Mouse (Mus musculus): Measurements from ENCODE around the gene Lsm7. TPM values are rescaled to one million over a fixed set of nuclear protein-coding genes. Genes with fewer than 3 reads are reported as not detected.

Gene Lsm7
- polyA plus RNA-seq, 1 experiment from 2014 or later: 325 TPM

- H3K4me3 ChIP-seq: no peak overlapping the region
- no peak overlapping the region for H3K27ac ChIP-seq
- peaks cover 27% of the 10 kb centered on the region for H3K36me3 ChIP-seq (ENCODE audit: poor library complexity, severe bottlenecking)
- no peaks in the 10 kb centered on the region for H3K9me3 ChIP-seq (replicated peaks)
- H3K27me3 ChIP-seq: peaks cover 8% of the 10 kb centered on the region; the same call in 1 of the 2 replicates
- 83% methylated on average over 3 of the region's 6 CpGs for WGBS
- H3K4me1 ChIP-seq: no peaks in the 10 kb centered on the region
- no peak for ATAC-seq
- no peak overlapping the region for H3K4me2 ChIP-seq
- no peak overlapping the region for H3K9ac ChIP-seq
Observed at GRCm38 (mm10) chr10:80870993-80871392, 16.0 kb upstream of the Lsm7 start.

DNA sequence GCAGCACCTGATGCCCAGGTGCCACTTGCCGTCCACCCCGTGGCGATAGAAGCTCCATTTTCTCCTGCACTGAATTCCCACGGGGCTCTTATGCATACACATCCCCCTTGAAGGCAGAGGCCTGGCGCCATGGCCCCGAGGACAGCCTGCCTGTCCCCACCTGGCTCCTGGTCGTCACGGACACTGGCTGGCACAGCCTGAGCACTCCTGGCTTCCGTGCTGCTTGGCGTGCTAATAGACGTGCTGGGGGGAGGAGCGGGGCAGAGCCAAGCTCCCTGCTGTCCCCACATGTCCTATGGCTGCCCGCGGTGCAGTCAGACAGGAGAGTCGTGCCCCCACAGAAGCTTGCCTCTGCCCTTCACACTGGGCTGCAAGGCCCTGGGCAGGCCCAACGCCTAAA, 9.4 kb upstream of the Lsm7 start:
- no peak overlapping the region for H3K27ac ChIP-seq
- H3K9ac ChIP-seq: no peak overlapping the region
- WGBS: 88% methylated on average over 16 of the region's 16 CpGs
- peaks cover 75% of the 10 kb centered on the region for H3K36me3 ChIP-seq (ENCODE audit: poor library complexity, severe bottlenecking)
- no peaks in the 10 kb centered on the region for H3K27me3 ChIP-seq
- no peak overlapping the region for H3K4me3 ChIP-seq
- no peaks in the 10 kb centered on the region for H3K9me3 ChIP-seq (replicated peaks)
- no peak for ATAC-seq
- H3K4me1 ChIP-seq: no peaks in the 10 kb centered on the region
- H3K4me2 ChIP-seq: no peak overlapping the region

DNA sequence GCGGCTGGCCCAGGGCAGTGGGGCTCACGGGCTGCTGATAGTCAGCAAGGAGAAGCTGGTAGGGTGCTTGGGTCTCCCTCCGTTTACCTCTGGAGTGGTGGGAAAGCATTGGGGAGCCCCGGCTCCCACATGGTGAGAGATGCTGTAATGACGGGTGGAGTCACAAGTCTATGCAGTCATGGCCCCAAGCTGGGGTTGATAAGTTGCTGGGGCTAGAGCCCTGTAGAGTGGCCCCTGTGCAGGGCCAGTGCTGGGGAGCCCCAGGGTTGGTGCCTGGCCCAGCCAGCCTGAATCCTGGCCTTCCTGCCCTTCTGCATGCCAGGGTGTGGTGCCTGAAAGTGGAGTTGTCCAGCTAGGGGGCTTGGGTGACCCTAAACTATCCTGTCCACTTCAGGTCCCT, 7.3 kb upstream of the Lsm7 start:
- 92% methylated on average over 5 of the region's 5 CpGs for WGBS
- Histone ChIP-seq H3K4me3 (no peak overlapping the region), H3K27me3 (no peaks in the 10 kb centered on the region), H3K9me3 (replicated peaks) (no peaks in the 10 kb centered on the region), H3K36me3 (ENCODE audit: poor library complexity, severe bottlenecking) (peaks cover 63% of the 10 kb centered on the region), H3K4me1 (peaks cover 8% of the 10 kb centered on the region), H3K27ac (no peak overlapping the region), H3K9ac (no peak overlapping the region), H3K4me2 (no peak overlapping the region)
- no peak for ATAC-seq

DNA sequence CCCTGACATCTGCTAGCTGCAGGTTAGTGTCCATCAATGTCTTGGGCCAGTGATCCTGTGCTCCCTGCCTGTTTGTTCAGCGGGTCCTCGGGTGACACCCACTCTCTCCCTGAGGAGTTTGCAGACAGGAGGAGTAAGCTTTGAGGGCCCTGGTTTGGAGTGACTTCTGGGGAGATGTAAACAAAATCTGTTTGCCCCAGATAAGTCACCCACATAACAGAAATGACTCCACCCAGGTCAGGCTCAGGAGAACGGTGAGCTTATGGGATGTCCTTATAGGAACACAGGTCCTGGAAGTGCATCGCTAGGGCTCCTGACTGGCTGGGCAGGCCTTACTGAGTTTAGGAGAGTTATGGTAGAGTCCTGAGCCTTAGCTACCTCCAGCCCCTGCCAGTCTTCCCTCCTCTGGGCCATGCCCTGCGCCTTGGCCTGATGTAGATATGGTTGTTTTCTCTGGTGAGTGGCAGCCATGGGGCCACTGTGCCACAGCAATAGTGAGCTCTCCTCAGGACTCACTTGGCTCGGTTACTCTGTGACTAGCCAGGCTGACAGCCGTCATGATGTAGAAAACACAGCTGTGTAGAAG, 3.4 kb upstream of the Lsm7 start:
- no peak overlapping the region for H3K4me2 ChIP-seq
- WGBS: 87% methylated on average over 7 of the region's 7 CpGs
- H3K27ac ChIP-seq: no peak overlapping the region
- no peak overlapping the region for H3K9ac ChIP-seq
- H3K4me1 ChIP-seq: peaks cover 40% of the 10 kb centered on the region
- peaks cover 28% of the 10 kb centered on the region for H3K36me3 ChIP-seq (ENCODE audit: poor library complexity, severe bottlenecking)
- no peak overlapping the region for H3K4me3 ChIP-seq
- no peaks in the 10 kb centered on the region for H3K27me3 ChIP-seq
- H3K9me3 ChIP-seq (replicated peaks): no peaks in the 10 kb centered on the region
- ATAC-seq: no peak

DNA sequence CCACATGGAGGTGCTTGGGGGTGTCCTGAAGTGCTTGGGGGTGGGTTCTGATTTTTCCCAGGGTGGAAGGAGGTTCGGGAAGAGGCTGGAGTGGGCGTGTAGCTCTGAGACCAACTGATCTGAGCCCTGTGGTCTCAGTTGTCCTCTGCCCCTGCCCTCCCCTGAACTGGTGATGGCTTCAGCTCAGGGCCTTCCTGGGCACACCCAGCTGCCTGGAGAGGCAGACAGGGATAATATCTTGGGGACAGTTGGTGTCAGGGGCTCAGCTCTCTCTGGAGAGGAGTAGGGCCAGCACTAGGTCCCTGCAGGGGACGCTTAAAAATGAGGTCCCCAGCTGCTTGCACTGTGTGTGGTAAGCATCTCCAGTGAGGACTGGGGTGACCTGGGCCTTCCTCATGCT, 2.8 kb upstream of the Lsm7 start:
- WGBS: 55% methylated on average over 3 of the region's 3 CpGs
- Histone ChIP-seq H3K36me3 (ENCODE audit: poor library complexity, severe bottlenecking) (peaks cover 27% of the 10 kb centered on the region), H3K4me2 (no peak overlapping the region), H3K27me3 (no peaks in the 10 kb centered on the region), H3K27ac (no peak overlapping the region), H3K9ac (peak overlapping the region; percentile 89), H3K4me1 (peaks cover 42% of the 10 kb centered on the region), H3K4me3 (no peak overlapping the region), H3K9me3 (replicated peaks) (no peaks in the 10 kb centered on the region)
- ATAC-seq: no peak

- WGBS: 31% methylated on average over 8 of the region's 8 CpGs
- Histone ChIP-seq H3K27me3 (no peaks in the 10 kb centered on the region), H3K4me3 (no peak overlapping the region), H3K9ac (peak overlapping the region; percentile 89), H3K36me3 (ENCODE audit: poor library complexity, severe bottlenecking) (peaks cover 25% of the 10 kb centered on the region), H3K27ac (no peak overlapping the region), H3K9me3 (replicated peaks) (no peaks in the 10 kb centered on the region), H3K4me2 (peak overlapping the region; percentile 97; the same call in 1 of the 2 replicates), H3K4me1 (peaks cover 42% of the 10 kb centered on the region)
- ATAC-seq: no peak
Observed at GRCm38 (mm10) chr10:80857386-80857785, 2.4 kb upstream of the Lsm7 start.

GRCm38 (mm10) chr10:80856908-80857307, 1.9 kb upstream of the Lsm7 start:
- H3K36me3 ChIP-seq (ENCODE audit: poor library complexity, severe bottlenecking): peaks cover 25% of the 10 kb centered on the region
- H3K4me3 ChIP-seq: no peak overlapping the region
- no peak overlapping the region for H3K27ac ChIP-seq
- H3K9ac ChIP-seq: peak overlapping the region; percentile 89; the same call in 1 of the 2 replicates
- 86% methylated on average over 5 of the region's 5 CpGs for WGBS
- no peaks in the 10 kb centered on the region for H3K9me3 ChIP-seq (replicated peaks)
- peaks cover 42% of the 10 kb centered on the region for H3K4me1 ChIP-seq
- no peak for ATAC-seq
- H3K4me2 ChIP-seq: peak overlapping the region; percentile 97; the same call in 1 of the 2 replicates
- no peaks in the 10 kb centered on the region for H3K27me3 ChIP-seq

GRCm38 (mm10) chr10:80856267-80856666, 1.3 kb upstream of the Lsm7 start:
- peak overlapping the region; percentile 77 for H3K4me3 ChIP-seq
- 67% methylated on average over 3 of the region's 3 CpGs for WGBS

DNA sequence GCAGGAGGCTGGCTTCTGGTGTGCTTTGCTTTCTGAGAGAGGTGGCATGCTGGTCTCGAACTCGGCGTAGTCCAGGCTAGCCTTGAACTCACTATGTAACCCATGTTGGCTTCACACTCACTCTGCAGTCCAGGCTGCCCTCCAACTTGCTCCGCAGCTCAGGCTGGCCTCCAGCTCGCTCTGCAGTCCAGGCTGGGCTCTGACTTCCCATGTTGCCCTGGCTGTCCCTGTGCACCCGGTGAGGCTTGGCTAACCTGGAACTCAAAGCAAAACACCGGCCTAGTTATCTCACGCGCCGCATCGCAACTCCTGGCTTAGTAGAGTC, 702 bp upstream of the Lsm7 start:
- Histone ChIP-seq H3K27ac (no peak overlapping the region), H3K36me3 (ENCODE audit: poor library complexity, severe bottlenecking) (peaks cover 27% of the 10 kb centered on the region), H3K4me2 (peak overlapping the region; percentile 97), H3K9ac (peak overlapping the region; percentile 89), H3K4me3 (peak overlapping the region; percentile 77), H3K4me1 (peaks cover 42% of the 10 kb centered on the region), H3K27me3 (no peaks in the 10 kb centered on the region), H3K9me3 (replicated peaks) (no peaks in the 10 kb centered on the region)
- WGBS: 18% methylated on average over 11 of the region's 11 CpGs
- 0 out of 2 replicates have a peak, but pooled peaks have one; percentile 7 for ATAC-seq

More at GRCm38 (mm10) chr10:80856267-80856666, 1.3 kb upstream of the Lsm7 start:
- peak overlapping the region; percentile 89 for H3K9ac ChIP-seq
- no peaks in the 10 kb centered on the region for H3K27me3 ChIP-seq
- no peaks in the 10 kb centered on the region for H3K9me3 ChIP-seq (replicated peaks)
- peaks cover 42% of the 10 kb centered on the region for H3K4me1 ChIP-seq
- no peak overlapping the region for H3K27ac ChIP-seq
- H3K4me2 ChIP-seq: peak overlapping the region; percentile 97
- peaks cover 25% of the 10 kb centered on the region for H3K36me3 ChIP-seq (ENCODE audit: poor library complexity, severe bottlenecking)
- no peak for ATAC-seq

GRCm38 (mm10) chr10:80848571-80848970, 6.4 kb downstream of the Lsm7 start:
- no peak for ATAC-seq
- peaks cover 12% of the 10 kb centered on the region for H3K4me1 ChIP-seq
- no peak overlapping the region for H3K4me2 ChIP-seq
- no peak overlapping the region for H3K27ac ChIP-seq
- H3K36me3 ChIP-seq (ENCODE audit: poor library complexity, severe bottlenecking): peaks cover 35% of the 10 kb centered on the region
- peaks cover 24% of the 10 kb centered on the region for H3K27me3 ChIP-seq
- no peak overlapping the region for H3K9ac ChIP-seq
- H3K9me3 ChIP-seq (replicated peaks): no peaks in the 10 kb centered on the region
- H3K4me3 ChIP-seq: no peak overlapping the region
- 10% methylated on average over 10 of the region's 10 CpGs for WGBS

DNA sequence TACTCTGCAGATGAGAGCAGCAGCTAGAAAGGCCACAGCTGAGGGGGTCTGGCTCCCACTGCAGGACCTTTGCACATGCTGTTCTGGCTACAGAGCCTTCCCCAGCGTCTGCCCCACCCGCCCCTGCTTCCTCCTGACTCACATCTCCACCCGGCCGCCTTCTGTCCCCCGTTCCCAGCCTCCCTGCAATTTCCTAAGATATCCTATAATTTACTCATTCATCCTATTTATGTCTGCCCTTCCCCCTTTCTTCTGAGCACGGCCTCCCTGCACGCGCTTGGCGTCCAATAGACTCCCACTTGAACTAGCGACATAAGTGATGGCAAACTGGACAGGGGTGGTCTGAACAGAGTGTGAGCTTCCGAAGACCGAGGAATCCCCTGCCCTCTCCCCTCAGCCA, 9.3 kb downstream of the Lsm7 start:
- Histone ChIP-seq H3K27ac (no peak overlapping the region), H3K36me3 (ENCODE audit: poor library complexity, severe bottlenecking) (peaks cover 12% of the 10 kb centered on the region; the same call in 1 of the 2 replicates), H3K27me3 (peaks cover 41% of the 10 kb centered on the region), H3K4me1 (peaks cover 15% of the 10 kb centered on the region), H3K4me2 (no peak overlapping the region), H3K4me3 (no peak overlapping the region), H3K9me3 (replicated peaks) (no peaks in the 10 kb centered on the region), H3K9ac (no peak overlapping the region)
- no peak for ATAC-seq
- 81% methylated on average over 12 of the region's 12 CpGs for WGBS

- Histone ChIP-seq H3K4me1 (peaks cover 15% of the 10 kb centered on the region), H3K27me3 (peaks cover 41% of the 10 kb centered on the region), H3K9ac (no peak overlapping the region)
Observed at GRCm38 (mm10) chr10:80845055-80845693, 9.8 kb downstream of the Lsm7 start.

More at GRCm38 (mm10) chr10:80845055-80845693, 9.8 kb downstream of the Lsm7 start:
- peaks cover 8% of the 10 kb centered on the region; the same call in 1 of the 2 replicates for H3K36me3 ChIP-seq (ENCODE audit: poor library complexity, severe bottlenecking)
- 64% methylated on average over 8 of the region's 8 CpGs for WGBS
- H3K27ac ChIP-seq: no peak overlapping the region
- ATAC-seq: no peak
- H3K4me3 ChIP-seq: no peak overlapping the region
- no peaks in the 10 kb centered on the region for H3K9me3 ChIP-seq (replicated peaks)
- H3K4me2 ChIP-seq: no peak overlapping the region

All from forebrain, embryonic 13.5 days (tissue).